Mouse (Mus musculus) hindbrain, embryonic 16.5 days (tissue): Measurements from ENCODE around the gene Slc25a21. TPM values are rescaled to one million over a fixed set of nuclear protein-coding genes. Genes with fewer than 3 reads are reported as not detected.

ENCODE experiments used
- ATAC-seq: fragments of 200-750 bp; cut with Nextera tagmentation; 2 replicates; pipeline ENCODE4 v1.8.0; 2017; ENCODE audit warnings: moderate TSS enrichment, moderate library complexity
- H3K27ac ChIP-seq: fragments of 300-500 bp; sonication (generic); 2 replicates; pipeline ENCODE4 v1.5.1; 2014; ENCODE audit warnings: low read depth, mild to moderate bottlenecking, control low read depth, low read length, moderate library complexity
- H3K27me3 ChIP-seq: fragments of 300-500 bp; sonication (generic); replicated peaks from 2 replicates; pipeline ENCODE4 v1.6.1; 2014; ENCODE audit warnings: low read length; ENCODE audit not compliant: control insufficient read depth, insufficient read depth
- H3K36me3 ChIP-seq: fragments of 300-500 bp; sonication (generic); 2 replicates; pipeline ENCODE4 v1.6.1; 2014; ENCODE audit warnings: mild to moderate bottlenecking, low read length, moderate library complexity, mixed read lengths; ENCODE audit not compliant: control insufficient read depth, insufficient read depth
- H3K4me1 ChIP-seq: fragments of 300-500 bp; sonication (generic); 2 replicates; pipeline ENCODE4 v1.6.1; 2014; ENCODE audit warnings: low read depth, low read length; ENCODE audit not compliant: control insufficient read depth, insufficient read depth
- H3K4me2 ChIP-seq: fragments of 300-500 bp; sonication (generic); 2 replicates; pipeline ENCODE4 v1.6.1; 2014; ENCODE audit warnings: mild to moderate bottlenecking, low read length, control low read depth, moderate library complexity
- H3K4me3 ChIP-seq: fragments of 300-500 bp; sonication (generic); 2 replicates; pipeline ENCODE4 v1.5.1; 2014; ENCODE audit warnings: mild to moderate bottlenecking, low read length, control low read depth, moderate library complexity
- H3K9ac ChIP-seq: fragments of 300-500 bp; sonication (generic); 2 replicates; pipeline ENCODE4 v1.6.1; 2014; ENCODE audit warnings: low read depth, mild to moderate bottlenecking, control low read depth, low read length, moderate library complexity
- H3K9me3 ChIP-seq: fragments of 300-500 bp; sonication (generic); 2 replicates; pipeline ENCODE4 v1.6.1; 2014; ENCODE audit warnings: mild to moderate bottlenecking, low read length, moderate library complexity; ENCODE audit not compliant: control insufficient read depth
- WGBS: fragments of 180-500 bp; shearing (Covaris S2); extraction: QIAGEN DNeasy Blood & Tissue Kit; methylation state at CpG from one replicate; pipeline ENCODE4 v1.1.7; 2014; 5-methylcytosine and 5-hydroxymethylcytosine counted together
- polyA plus RNA-seq: library from polyadenylated mRNA; unstranded; fragments of >200 nt; fragmentation: Nextera tagmentation; extraction: Ambion mirVana; gene quantifications from 2 replicates; pipeline ENCODE4 v1.2.1, GENCODE M21; 2015

The Slc25a21 gene
- polyA plus RNA-seq, 1 experiment from 2014 or later, result 0.20 TPM

- H3K9ac ChIP-seq, result no peak overlapping the region
- H3K4me2 ChIP-seq, result no peak overlapping the region
- H3K27ac ChIP-seq, result no peak overlapping the region
- H3K4me3 ChIP-seq, result no peak overlapping the region
- WGBS, result 8% methylated on average over 14 of the region's 14 CpGs
- no peaks in the 10 kb centered on the region for H3K4me1 ChIP-seq
- no peaks in the 10 kb centered on the region for H3K36me3 ChIP-seq
- no peak for ATAC-seq
- peaks cover 6% of the 10 kb centered on the region for H3K27me3 ChIP-seq
- no peaks in the 10 kb centered on the region for H3K9me3 ChIP-seq
Measured at GRCm38 (mm10) chr12:56717971-56718706, 479.1 kb downstream of the Slc25a21 start.

GRCm38 (mm10) chr12:56701004-56701403 lies 496.3 kb downstream of the Slc25a21 start:
- H3K9ac ChIP-seq, result no peak overlapping the region
- H3K36me3 ChIP-seq, result no peaks in the 10 kb centered on the region
- ATAC-seq, result no peak
- no peak overlapping the region for H3K27ac ChIP-seq
- 7% methylated on average over 6 of the region's 6 CpGs for WGBS
- H3K4me1 ChIP-seq, result peaks cover 8% of the 10 kb centered on the region
- no peak overlapping the region for H3K4me3 ChIP-seq
- H3K4me2 ChIP-seq, result no peak overlapping the region
- peaks cover 61% of the 10 kb centered on the region for H3K27me3 ChIP-seq
- no peaks in the 10 kb centered on the region for H3K9me3 ChIP-seq

GRCm38 (mm10) chr12:56699915-56700900 lies 497.1 kb downstream of the Slc25a21 start:
- H3K9ac ChIP-seq, result no peak overlapping the region
- no peak overlapping the region for H3K4me2 ChIP-seq
- H3K36me3 ChIP-seq, result no peaks in the 10 kb centered on the region
- no peak for ATAC-seq
- no peaks in the 10 kb centered on the region for H3K9me3 ChIP-seq
- no peak overlapping the region for H3K27ac ChIP-seq
- H3K4me1 ChIP-seq, result peaks cover 11% of the 10 kb centered on the region
- H3K27me3 ChIP-seq, result peaks cover 65% of the 10 kb centered on the region
- 3% methylated on average over 40 of the region's 44 CpGs for WGBS
- H3K4me3 ChIP-seq, result no peak overlapping the region

GRCm38 (mm10) chr12:56699351-56699750 lies 497.9 kb downstream of the Slc25a21 start:
- no peak overlapping the region for H3K4me2 ChIP-seq
- H3K27ac ChIP-seq, result no peak overlapping the region
- peaks cover 11% of the 10 kb centered on the region for H3K4me1 ChIP-seq
- no peak overlapping the region for H3K9ac ChIP-seq
- no peak overlapping the region for H3K4me3 ChIP-seq
- H3K27me3 ChIP-seq, result peaks cover 69% of the 10 kb centered on the region
- no peaks in the 10 kb centered on the region for H3K9me3 ChIP-seq
- ATAC-seq, result no peak
- WGBS, result 6% methylated on average over 3 of the region's 3 CpGs
- no peaks in the 10 kb centered on the region for H3K36me3 ChIP-seq

- Histone ChIP-seq H3K4me1 (peaks cover 11% of the 10 kb centered on the region), H3K4me3 (no peak overlapping the region), H3K27ac (no peak overlapping the region), H3K4me2 (no peak overlapping the region), H3K9me3 (no peaks in the 10 kb centered on the region), H3K36me3 (no peaks in the 10 kb centered on the region), H3K27me3 (peaks cover 72% of the 10 kb centered on the region), H3K9ac (no peak overlapping the region)
- ATAC-seq, result no peak
- 4% methylated on average over 8 of the region's 8 CpGs for WGBS
Measured at GRCm38 (mm10) chr12:56698191-56698980, 498.9 kb downstream of the Slc25a21 start.

- H3K4me3 ChIP-seq, result no peak overlapping the region
- H3K9me3 ChIP-seq, result no peaks in the 10 kb centered on the region
- WGBS, result under 1% methylated on average over 12 of the region's 12 CpGs
- H3K27ac ChIP-seq, result no peak overlapping the region
- no peak overlapping the region for H3K9ac ChIP-seq
- no peak for ATAC-seq
- H3K36me3 ChIP-seq, result no peaks in the 10 kb centered on the region
- peaks cover 78% of the 10 kb centered on the region for H3K27me3 ChIP-seq
- no peak overlapping the region for H3K4me2 ChIP-seq
- H3K4me1 ChIP-seq, result peaks cover 11% of the 10 kb centered on the region
Measured at GRCm38 (mm10) chr12:56697785-56698184, 499.5 kb downstream of the Slc25a21 start.

GRCm38 (mm10) chr12:56697011-56697740 lies 500.1 kb downstream of the Slc25a21 start:
- Histone ChIP-seq H3K9me3 (no peaks in the 10 kb centered on the region), H3K4me2 (no peak overlapping the region), H3K36me3 (no peaks in the 10 kb centered on the region), H3K4me3 (no peak overlapping the region), H3K27me3 (peaks cover 76% of the 10 kb centered on the region), H3K27ac (no peak overlapping the region), H3K4me1 (peaks cover 11% of the 10 kb centered on the region), H3K9ac (no peak overlapping the region)
- under 1% methylated on average over 36 of the region's 36 CpGs for WGBS
- no peak for ATAC-seq

GRCm38 (mm10) chr12:56696174-56697010 lies 500.9 kb downstream of the Slc25a21 start:
- Histone ChIP-seq H3K36me3 (no peaks in the 10 kb centered on the region), H3K4me1 (peaks cover 11% of the 10 kb centered on the region), H3K27me3 (peaks cover 74% of the 10 kb centered on the region), H3K4me2 (peak overlapping the region; percentile 52), H3K9ac (no peak overlapping the region), H3K9me3 (no peaks in the 10 kb centered on the region), H3K27ac (no peak overlapping the region), H3K4me3 (peak overlapping the region; percentile 9)
- 0 out of 2 replicates have a peak, but pooled peaks have one; percentile 12 for ATAC-seq
- under 1% methylated on average over 57 of the region's 57 CpGs for WGBS
